Mouse (Mus musculus): ENCODE results near the gene Fap. TPM values are rescaled to one million over a fixed set of nuclear protein-coding genes. Genes with fewer than 3 reads are reported as not detected.

The Fap gene
- total RNA-seq, 2 experiments from 2014 or later = 3.8 to 6.7 TPM

DNA sequence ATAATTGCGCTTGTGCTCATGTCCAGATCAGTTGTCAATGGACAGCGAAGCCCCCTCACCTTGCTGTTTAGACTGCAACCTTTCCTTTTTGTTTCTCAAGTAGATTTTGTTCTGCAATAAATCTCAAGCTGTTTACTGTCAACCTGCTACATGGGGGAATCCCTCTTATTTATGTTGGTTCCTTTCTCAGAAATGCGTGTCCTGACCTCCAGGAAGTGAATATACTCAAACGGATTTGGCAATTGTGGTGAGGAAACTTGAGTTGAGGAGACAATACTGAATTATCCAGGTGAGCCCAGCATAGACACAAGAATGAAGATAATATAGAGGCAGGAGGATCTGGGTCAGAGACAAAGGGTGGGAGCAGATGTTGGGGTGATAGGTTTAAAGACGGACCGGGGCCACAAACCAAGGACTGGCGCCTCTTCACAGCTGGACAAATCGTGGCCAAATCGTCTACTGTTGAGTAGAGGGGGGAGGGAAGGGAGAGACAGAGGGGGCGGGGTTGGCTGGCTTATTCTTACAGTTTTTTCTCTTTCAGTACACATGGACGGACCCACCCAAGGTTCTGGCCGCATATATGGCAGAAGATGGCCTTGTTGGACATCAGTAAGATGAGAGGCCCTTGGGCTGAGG is 112.9 kb downstream of the Fap start:
- DNase-seq (ENCODE audit: low spot score in 2 of 2) = no peak

DNA sequence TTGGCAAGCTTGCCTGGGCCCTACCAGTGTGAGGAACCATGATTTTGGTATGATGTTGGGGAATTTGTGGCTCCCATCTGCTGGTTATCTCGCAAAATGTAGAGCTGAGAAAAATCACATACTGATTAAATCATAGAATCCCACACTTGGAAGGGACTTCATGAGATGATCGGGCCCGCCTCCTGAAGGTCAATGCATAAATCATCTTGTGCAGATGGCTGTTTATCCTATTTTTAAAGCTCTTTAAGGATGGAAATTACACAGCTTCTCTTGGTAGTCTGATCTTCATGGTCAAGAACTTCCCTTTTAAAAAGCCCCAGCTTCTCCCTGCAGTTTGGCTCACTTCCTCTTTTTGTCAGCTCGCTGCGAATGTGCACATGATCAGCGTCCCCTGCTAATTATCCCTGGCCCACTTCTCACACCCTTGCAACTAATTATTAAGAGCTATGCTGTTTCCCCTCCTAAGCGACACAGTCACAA is 113.6 kb downstream of the Fap start:
- no peak for DNase-seq (ENCODE audit: low spot score in 2 of 2)

DNA sequence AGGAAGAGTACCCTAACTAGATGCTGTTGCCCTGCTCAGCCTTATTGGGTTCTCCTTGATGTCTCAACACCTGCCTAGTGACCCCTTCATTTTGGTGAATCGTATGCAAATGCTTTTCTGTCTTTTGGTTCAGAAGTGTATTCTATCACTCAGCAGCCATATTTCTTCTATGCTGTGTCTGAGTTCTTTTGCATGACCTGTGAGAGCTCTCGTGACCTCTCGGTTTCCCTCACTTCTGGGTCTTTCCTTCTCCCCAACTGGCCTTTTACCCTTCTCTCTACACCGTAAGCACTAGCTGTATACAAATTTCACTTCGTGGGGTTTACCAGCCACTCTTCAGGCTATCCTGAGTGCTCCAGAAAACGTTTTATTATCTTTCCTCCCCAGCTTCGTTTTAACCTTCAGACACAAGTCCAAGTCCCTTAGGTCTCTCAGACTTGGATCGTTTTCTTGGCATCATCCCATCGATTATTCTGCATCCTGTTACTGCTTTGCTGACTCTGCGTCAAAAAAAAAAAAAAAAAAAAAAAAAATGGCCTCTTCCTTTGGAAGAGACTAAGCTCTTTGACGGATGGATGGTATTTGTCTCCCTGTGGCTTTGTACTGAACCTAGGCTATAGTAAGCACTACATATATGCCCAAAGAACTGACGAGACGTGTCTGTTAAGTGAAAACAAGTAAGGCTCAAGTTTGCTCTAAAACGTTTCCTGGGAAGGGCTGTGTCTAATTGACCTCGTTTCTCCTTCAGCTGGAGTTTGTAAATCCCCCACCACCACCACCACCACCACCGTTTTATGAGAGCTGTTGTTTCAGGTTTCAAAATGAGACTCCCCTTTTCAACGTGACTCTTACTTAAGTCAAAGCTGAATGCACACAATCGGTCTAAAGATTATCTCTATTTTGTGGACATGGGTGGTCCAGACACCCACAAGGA is 114.4 kb downstream of the Fap start:
- DNase-seq (ENCODE audit: low spot score in 2 of 2) = no peak

DNA sequence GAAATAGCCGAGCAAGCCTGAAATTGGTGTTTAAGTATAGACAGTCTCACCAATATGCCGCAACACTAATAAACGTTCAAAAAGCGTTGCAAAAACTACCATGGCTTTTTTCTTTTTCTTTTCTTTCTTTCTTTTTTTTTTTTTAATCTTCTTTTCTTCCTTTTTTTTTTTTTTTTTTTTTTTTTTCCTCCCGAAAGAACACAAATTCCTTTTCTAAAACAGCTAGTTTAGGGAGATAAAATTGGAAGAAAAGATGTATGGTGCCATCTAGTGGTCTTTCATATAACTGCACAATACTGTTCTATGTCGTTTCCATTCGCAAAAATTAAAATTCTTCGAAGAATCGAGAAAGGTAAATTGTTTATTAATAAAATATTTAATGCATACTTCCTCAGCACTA is 115.8 kb downstream of the Fap start:
- no peak for DNase-seq (ENCODE audit: low spot score in 2 of 2)

DNA sequence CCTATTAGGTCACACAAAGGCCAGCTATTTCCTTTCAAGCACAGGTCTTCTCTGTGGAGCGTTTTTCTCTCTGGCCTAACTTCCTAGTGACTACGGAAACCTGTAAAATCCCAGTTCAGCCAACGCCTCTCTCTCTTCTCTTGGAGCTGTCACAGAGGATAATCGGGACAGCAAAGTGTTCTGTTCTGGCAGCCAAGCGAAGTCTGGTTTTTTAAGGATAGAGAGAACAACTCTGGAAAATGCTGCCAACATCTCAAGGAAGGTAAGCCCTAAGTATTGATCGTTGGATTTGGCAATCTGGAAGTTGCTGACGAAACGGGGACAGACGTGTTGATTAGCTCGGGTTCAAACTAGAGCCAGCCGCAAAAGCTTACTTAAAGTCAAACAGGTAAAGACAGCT is 118.9 kb downstream of the Fap start:
- DNase-seq (ENCODE audit: low spot score in 2 of 2) = peak in 1 of 2 experiments; percentile 6

DNA sequence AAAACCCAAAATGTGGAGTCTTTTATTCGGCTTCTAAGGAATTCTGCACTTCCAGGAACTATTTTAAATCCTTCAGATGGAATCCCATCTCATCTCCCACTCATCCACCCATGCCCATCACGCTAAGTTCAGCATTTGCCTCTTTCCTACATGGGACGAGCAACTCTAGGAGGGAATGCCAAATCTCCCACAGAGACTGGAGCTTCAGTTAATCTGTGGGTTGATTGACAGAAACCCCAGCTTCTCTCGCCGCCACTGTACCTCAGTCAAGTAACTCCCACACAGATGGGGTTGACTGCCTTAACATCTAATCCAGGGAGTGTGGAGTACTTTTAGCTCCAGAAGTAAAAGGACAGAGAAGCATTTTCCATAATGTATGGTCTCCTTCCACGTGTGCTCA is 119.8 kb downstream of the Fap start:
- DNase-seq (ENCODE audit: low spot score in 2 of 2) = peak in 1 of 2 experiments; percentile 48

Other genes starting within 250 kb of the Fap start
- 1 to 10 TPM; 2.0 to 3.5 TPM for gene Dpp4, start 161.8 kb downstream of the Fap start, total RNA-seq (2021)
- gene Gcg, start 90.4 kb downstream of the Fap start, total RNA-seq (2021) = not detected
- 1 to 10 TPM; 4.1 TPM for gene Ifih1, start 72.2 kb upstream of the Fap start, total RNA-seq (2021)
- gene Gca, start 90.2 kb upstream of the Fap start, total RNA-seq (2021) = 10 to 100 TPM; 18.2 to 23.8 TPM